Mouse (Mus musculus) bone marrow macrophage, adult 2 months (primary cell): Measurements from ENCODE around the gene Capn11.

Source experiments
- CTCF ChIP-seq: IDR thresholded peaks from 2 replicates; pipeline ENCODE4 v1.5.1; 2012; ENCODE audit warnings: low read depth, mild to moderate bottlenecking, low read length, moderate library complexity
- POLR2A ChIP-seq: IDR thresholded peaks from 2 replicates; pipeline ENCODE4 v1.6.1; 2012; ENCODE audit warnings: mild to moderate bottlenecking, low read depth, low read length, borderline replicate concordance

- TF ChIP-seq POLR2A (no peak), CTCF (no peak)
These were observed 63.3 kb downstream of the Capn11 start for GRCm38 (mm10) chr17:45595736-45596390.
